Mouse (Mus musculus) hindbrain, embryonic 12.5 days (tissue): ENCODE measurements around the gene Plk1. TPM values are rescaled to one million over a fixed set of nuclear protein-coding genes. Genes with fewer than 3 reads are reported as not detected.
A peak's percentile ranks its signal among the peaks of the same experiment; 100 is the strongest.

Experiments
- ATAC-seq: fragments of 200-750 bp; cut with Nextera tagmentation; 2 replicates; pipeline ENCODE4 v1.8.0; 2017; ENCODE audit warnings: moderate TSS enrichment; ENCODE audit not compliant: low FRiP score
- H3K27ac ChIP-seq: fragments of 300-500 bp; sonication (generic); 2 replicates; pipeline ENCODE4 v1.5.1; 2016; ENCODE audit warnings: mild to moderate bottlenecking
- H3K27me3 ChIP-seq: fragments of 300-500 bp; sonication (generic); 2 replicates; pipeline ENCODE4 v1.6.1; 2016; ENCODE audit warnings: mild to moderate bottlenecking
- H3K36me3 ChIP-seq: fragments of 300-500 bp; sonication (generic); 2 replicates; pipeline ENCODE4 v1.6.1; 2016; ENCODE audit warnings: mild to moderate bottlenecking
- H3K4me1 ChIP-seq: fragments of 300-500 bp; sonication (generic); 2 replicates; pipeline ENCODE4 v1.6.1; 2016
- H3K4me2 ChIP-seq: fragments of 300-500 bp; sonication (generic); replicated peaks from 2 replicates; pipeline ENCODE4 v1.6.1; 2016; ENCODE audit warnings: mild to moderate bottlenecking
- H3K4me3 ChIP-seq: fragments of 300-500 bp; sonication (generic); 2 replicates; pipeline ENCODE4 v1.5.1; 2016; ENCODE audit warnings: mild to moderate bottlenecking
- H3K9ac ChIP-seq: fragments of 300-500 bp; sonication (generic); 2 replicates; pipeline ENCODE4 v1.6.1; 2016; ENCODE audit warnings: mild to moderate bottlenecking, moderate library complexity
- H3K9me3 ChIP-seq: fragments of 300-500 bp; sonication (generic); replicated peaks from 2 replicates; pipeline ENCODE4 v1.6.1; 2016; ENCODE audit warnings: mild to moderate bottlenecking
- WGBS: fragments of 180-500 bp; shearing (Covaris S2); methylation state at CpG from one replicate; pipeline ENCODE4 v1.1.7; 2016; 5-methylcytosine and 5-hydroxymethylcytosine counted together
- polyA plus RNA-seq: library from polyadenylated mRNA; unstranded; fragments of >200 nt; fragmentation: Nextera tagmentation; extraction: Ambion mirVana; gene quantifications from 2 replicates; pipeline ENCODE4 v1.2.1, GENCODE M21; 2016

Plk1 gene
- polyA plus RNA-seq, 1 experiment from 2014 or later, result 95.2 TPM

- Histone ChIP-seq H3K4me2 (peak overlapping the region; percentile 91), H3K27me3 (no peaks in the 10 kb centered on the region), H3K4me1 (peaks cover 40% of the 10 kb centered on the region), H3K4me3 (peak overlapping the region; percentile 62), H3K9me3 (no peaks in the 10 kb centered on the region), H3K36me3 (peaks cover 14% of the 10 kb centered on the region), H3K27ac (peak overlapping the region; percentile 81), H3K9ac (peak overlapping the region; percentile 76)
- 4% methylated on average over 13 of the region's 13 CpGs for WGBS
- ATAC-seq, result 0 out of 2 replicates have a peak, but pooled peaks have one; percentile 6
These were observed 751 bp upstream of the Plk1 start for GRCm38 (mm10) chr7:122158488-122158887.

- H3K4me1 ChIP-seq, result peaks cover 40% of the 10 kb centered on the region
- H3K4me2 ChIP-seq, result peak overlapping the region; percentile 91
- ATAC-seq, result no peak
- peak overlapping the region; percentile 62 for H3K4me3 ChIP-seq
- H3K9me3 ChIP-seq, result no peaks in the 10 kb centered on the region
- H3K27me3 ChIP-seq, result no peaks in the 10 kb centered on the region
- under 1% methylated on average over 12 of the region's 12 CpGs for WGBS
- H3K9ac ChIP-seq, result peak overlapping the region; percentile 76
- no peak overlapping the region for H3K27ac ChIP-seq
- H3K36me3 ChIP-seq, result peaks cover 26% of the 10 kb centered on the region
These were observed 798 bp downstream of the Plk1 start for GRCm38 (mm10) chr7:122160037-122160436.

- Histone ChIP-seq H3K27me3 (no peaks in the 10 kb centered on the region), H3K9me3 (no peaks in the 10 kb centered on the region), H3K9ac (no peak overlapping the region), H3K4me1 (peaks cover 32% of the 10 kb centered on the region), H3K27ac (no peak overlapping the region), H3K4me2 (no peak overlapping the region), H3K4me3 (no peak overlapping the region), H3K36me3 (peaks cover 60% of the 10 kb centered on the region)
- no peak for ATAC-seq
- WGBS, result 96% methylated on average over 8 of the region's 8 CpGs
These were observed 4.5 kb downstream of the Plk1 start for GRCm38 (mm10) chr7:122163766-122164165.

GRCm38 (mm10) chr7:122167203-122167602 is 8.0 kb downstream of the Plk1 start:
- H3K4me2 ChIP-seq, result no peak overlapping the region
- no peak overlapping the region for H3K9ac ChIP-seq
- no peaks in the 10 kb centered on the region for H3K9me3 ChIP-seq
- peaks cover 4% of the 10 kb centered on the region for H3K4me1 ChIP-seq
- peaks cover 74% of the 10 kb centered on the region for H3K36me3 ChIP-seq
- H3K27ac ChIP-seq, result no peak overlapping the region
- no peak overlapping the region for H3K4me3 ChIP-seq
- 90% methylated on average over 7 of the region's 7 CpGs for WGBS
- H3K27me3 ChIP-seq, result no peaks in the 10 kb centered on the region
- no peak for ATAC-seq

GRCm38 (mm10) chr7:122170705-122171104 is 11.5 kb downstream of the Plk1 start:
- no peak overlapping the region for H3K9ac ChIP-seq
- ATAC-seq, result no peak
- no peak overlapping the region for H3K4me2 ChIP-seq
- H3K4me3 ChIP-seq, result no peak overlapping the region
- 81% methylated on average over 6 of the region's 6 CpGs for WGBS
- no peaks in the 10 kb centered on the region for H3K27me3 ChIP-seq
- H3K36me3 ChIP-seq, result peaks cover 48% of the 10 kb centered on the region
- H3K9me3 ChIP-seq, result no peaks in the 10 kb centered on the region
- no peak overlapping the region for H3K27ac ChIP-seq
- no peaks in the 10 kb centered on the region for H3K4me1 ChIP-seq

GRCm38 (mm10) chr7:122171613-122172012 is 12.4 kb downstream of the Plk1 start:
- Histone ChIP-seq H3K27ac (no peak overlapping the region), H3K4me3 (no peak overlapping the region), H3K27me3 (no peaks in the 10 kb centered on the region), H3K9me3 (no peaks in the 10 kb centered on the region), H3K4me1 (no peaks in the 10 kb centered on the region), H3K9ac (no peak overlapping the region), H3K36me3 (peaks cover 39% of the 10 kb centered on the region), H3K4me2 (no peak overlapping the region)
- 72% methylated on average over 10 of the region's 10 CpGs for WGBS
- no peak for ATAC-seq

- WGBS, result 90% methylated on average over 7 of the region's 7 CpGs
- ATAC-seq, result no peak
- Histone ChIP-seq H3K4me2 (no peak overlapping the region), H3K36me3 (no peaks in the 10 kb centered on the region), H3K9me3 (no peaks in the 10 kb centered on the region), H3K9ac (no peak overlapping the region), H3K27me3 (no peaks in the 10 kb centered on the region), H3K4me3 (no peak overlapping the region), H3K4me1 (no peaks in the 10 kb centered on the region), H3K27ac (no peak overlapping the region)
These were observed 21.5 kb downstream of the Plk1 start for GRCm38 (mm10) chr7:122180720-122181119.

GRCm38 (mm10) chr7:122184569-122184968 is 25.3 kb downstream of the Plk1 start:
- WGBS, result 79% methylated on average over 5 of the region's 5 CpGs
- no peak overlapping the region for H3K4me2 ChIP-seq
- H3K4me1 ChIP-seq, result peaks cover 4% of the 10 kb centered on the region; the same call in 1 of the 2 replicates
- no peaks in the 10 kb centered on the region for H3K36me3 ChIP-seq
- no peaks in the 10 kb centered on the region for H3K27me3 ChIP-seq
- H3K9ac ChIP-seq, result no peak overlapping the region
- ATAC-seq, result no peak
- no peak overlapping the region for H3K4me3 ChIP-seq
- H3K27ac ChIP-seq, result no peak overlapping the region
- H3K9me3 ChIP-seq, result no peaks in the 10 kb centered on the region

- Histone ChIP-seq H3K4me2 (peak within 1 kb of the TSS; percentile 21), H3K36me3 (no peaks in the 10 kb centered on the region), H3K4me3 (no peak within 1 kb of the TSS), H3K4me1 (peaks cover 4% of the 10 kb centered on the region; the same call in 1 of the 2 replicates), H3K9ac (no peak within 1 kb of the TSS), H3K27ac (no peak within 1 kb of the TSS), H3K27me3 (no peaks in the 10 kb centered on the region), H3K9me3 (no peaks in the 10 kb centered on the region)
- WGBS, result 32% methylated on average over 14 of the region's 17 CpGs
- no peak for ATAC-seq
These were observed 26.8 kb downstream of the Plk1 start, which contains the start of gene Ern2 for GRCm38 (mm10) chr7:122186043-122186442. Ern2 (minus strand) TSS chr7:122186207.

GRCm38 (mm10) chr7:122189484-122189883 is 30.2 kb downstream of the Plk1 start:
- Histone ChIP-seq H3K27ac (no peak overlapping the region), H3K36me3 (no peaks in the 10 kb centered on the region), H3K9ac (no peak overlapping the region), H3K9me3 (no peaks in the 10 kb centered on the region; the same call in 1 of the 2 replicates), H3K4me1 (peaks cover 4% of the 10 kb centered on the region; the same call in 1 of the 2 replicates), H3K27me3 (no peaks in the 10 kb centered on the region), H3K4me2 (no peak overlapping the region), H3K4me3 (no peak overlapping the region)
- 28% methylated on average over 7 of the region's 7 CpGs for WGBS
- no peak for ATAC-seq

- Histone ChIP-seq H3K27ac (no peak overlapping the region), H3K9ac (no peak overlapping the region), H3K27me3 (no peaks in the 10 kb centered on the region), H3K36me3 (no peaks in the 10 kb centered on the region), H3K4me3 (no peak overlapping the region), H3K9me3 (no peaks in the 10 kb centered on the region; the same call in 1 of the 2 replicates), H3K4me1 (peaks cover under 1% of the 10 kb centered on the region; the same call in 1 of the 2 replicates), H3K4me2 (no peak overlapping the region)
- ATAC-seq, result no peak
- 59% methylated on average over 10 of the region's 10 CpGs for WGBS
These were observed 31.9 kb downstream of the Plk1 start for GRCm38 (mm10) chr7:122191097-122191496.

- Histone ChIP-seq H3K9ac (no peak overlapping the region), H3K27me3 (no peaks in the 10 kb centered on the region), H3K4me3 (no peak overlapping the region), H3K9me3 (no peaks in the 10 kb centered on the region; the same call in 1 of the 2 replicates), H3K27ac (no peak overlapping the region), H3K4me2 (no peak overlapping the region), H3K4me1 (no peaks in the 10 kb centered on the region), H3K36me3 (no peaks in the 10 kb centered on the region)
- no peak for ATAC-seq
These were observed 34.7 kb downstream of the Plk1 start for GRCm38 (mm10) chr7:122193919-122194318.

- H3K27me3 ChIP-seq, result no peaks in the 10 kb centered on the region
- no peak for ATAC-seq
- H3K4me1 ChIP-seq, result no peaks in the 10 kb centered on the region
- H3K27ac ChIP-seq, result no peak overlapping the region
- H3K4me3 ChIP-seq, result no peak overlapping the region
- H3K9me3 ChIP-seq, result no peaks in the 10 kb centered on the region; the same call in 1 of the 2 replicates
- H3K9ac ChIP-seq, result no peak overlapping the region
- no peak overlapping the region for H3K4me2 ChIP-seq
- WGBS, result 89% methylated on average over 9 of the region's 9 CpGs
- no peaks in the 10 kb centered on the region for H3K36me3 ChIP-seq
These were observed 37.5 kb downstream of the Plk1 start for GRCm38 (mm10) chr7:122196771-122197170.
